In genomic region chr8:117201221-117202017, GRCm38 (mm10) we compare ENCODE assay signal across 13 mouse cellular contexts. TPM values are rescaled to one million over a fixed set of nuclear protein-coding genes. Genes with fewer than 3 reads are reported as not detected.
DNase-seq lines count a peak whose midpoint lies in the region; ATAC-seq lines count a peak whose summit lies in the region.
"Had no signal": no experiment of that assay in that cellular context is flagged by ENCODE, and none has a peak within 500 bp of the region (broad histone marks: within the 10 kb centered on the region; RNA-seq: fewer than 3 reads in every experiment).

No protein-coding gene starts in this region.

- no peak for ATAC-seq in heart, embryonic 15.5 days (replicated peaks; ENCODE audit: insufficient number of reproducible peaks, insufficient read depth, low FRiP score, low read depth)
- peak; percentile 30 for ATAC-seq in liver, embryonic 11.5 days (replicated peaks; ENCODE audit: low FRiP score)

- intact Hi-C loops in heart, postnatal 25 days (cut with DNase I): loop anchor here (10.0 kb wide), 1 partner anchor 363 kb away; no protein-coding TSS in a partner anchor

- WGBS in heart, embryonic 15.5 days: 72% methylated on average over 19 of the region's 19 CpGs
- 56% methylated on average over 19 of the region's 19 CpGs for WGBS in liver, embryonic 11.5 days

- no peaks in the 10 kb centered on the region for H3K27me3 ChIP-seq in heart, embryonic 15.5 days
- no peaks in the 10 kb centered on the region for H3K27me3 ChIP-seq in liver, embryonic 11.5 days (replicated peaks; ENCODE audit: control insufficient read depth, insufficient read depth, low read length)
- H3K27me3 ChIP-seq: CH12.LX had no signal

- 0 out of 2 replicates have a peak overlapping the region, but pooled peaks have one; percentile 82 for H3K27ac ChIP-seq in heart, embryonic 15.5 days
- H3K27ac ChIP-seq in liver, embryonic 11.5 days (ENCODE audit: low read depth, low read length): peak overlapping the region; percentile 87
- H3K27ac ChIP-seq: gastrocnemius, adult 2 months had no signal

- DNase-seq in heart, postnatal 25 days (ENCODE audit: low spot score): no peak
- DNase-seq in spleen, postnatal 10 days (ENCODE audit: low spot score in 2 of 2): peak; percentile 57 to 59
- DNase-seq in spleen, adult 12 weeks (ENCODE audit: low spot score): no peak
- no peak for DNase-seq in liver, embryonic 11.5 days (ENCODE audit: low spot score)
- no peak for DNase-seq in T-cell, adult 2 months (ENCODE audit: low spot score)
- no peak for DNase-seq in thymus, adult 18-20 months
- no peak for DNase-seq in cerebellum, postnatal 10 days
- DNase-seq: gastrocnemius, adult 2 months; layer of hippocampus, postnatal 36 days; lung, adult 18-20 months; retina, postnatal 1 day had no signal

- no peaks in the 10 kb centered on the region for H3K9me3 ChIP-seq in heart, embryonic 15.5 days (replicated peaks)
- no peaks in the 10 kb centered on the region for H3K9me3 ChIP-seq in liver, embryonic 11.5 days (ENCODE audit: control insufficient read depth, low read length)

- peaks cover 10% of the 10 kb centered on the region; the same call in 1 of the 2 replicates for H3K36me3 ChIP-seq in heart, embryonic 15.5 days
- peaks cover 9% of the 10 kb centered on the region; the same call in 1 of the 2 replicates for H3K36me3 ChIP-seq in liver, embryonic 11.5 days (ENCODE audit: control insufficient read depth, insufficient read depth, low read length)

- peaks cover 39% of the 10 kb centered on the region for H3K4me1 ChIP-seq in heart, embryonic 15.5 days (replicated peaks)
- peaks cover 46% of the 10 kb centered on the region for H3K4me1 ChIP-seq in liver, embryonic 11.5 days (replicated peaks; ENCODE audit: control insufficient read depth, insufficient read depth, low read length)

- H3K4me3 ChIP-seq in heart, embryonic 15.5 days: no peak overlapping the region
- no peak overlapping the region for H3K4me3 ChIP-seq in liver, embryonic 11.5 days (ENCODE audit: low read depth, low read length)
- H3K4me3 ChIP-seq: gastrocnemius, adult 2 months had no signal

- no peak overlapping the region for H3K9ac ChIP-seq in heart, embryonic 15.5 days
- 0 out of 2 replicates have a peak overlapping the region, but pooled peaks have one; percentile 38 for H3K9ac ChIP-seq in liver, embryonic 11.5 days (ENCODE audit: low read depth, low read length)

- H3K4me2 ChIP-seq in heart, embryonic 15.5 days: no peak overlapping the region
- H3K4me2 ChIP-seq in liver, embryonic 11.5 days: peak overlapping the region; percentile 37

RNA-seq across cellular contexts. Expression of gene Gan, which starts 43.5 kb away (rescaled TPM):
- polyA plus RNA-seq in heart, embryonic 15.5 days (2015; fragmentation: Nextera tagmentation; extraction: Ambion mirVana): 1.1 TPM in 2 replicates
- 1 to 10 TPM; 4.2 to 5.3 TPM for total RNA-seq in heart, postnatal 25 days (2021)
- 2.0 and 2.1 TPM in 2 replicates for polyA plus RNA-seq in liver, embryonic 11.5 days (2014; fragmentation: Nextera tagmentation; extraction: Ambion mirVana)

RNA-seq across cellular contexts. Expression of gene Cmip, which starts 55.4 kb away (rescaled TPM):
- 9.4 and 16.3 TPM in 2 replicates for polyA plus RNA-seq in heart, embryonic 15.5 days (2015; fragmentation: Nextera tagmentation; extraction: Ambion mirVana)
- total RNA-seq in heart, postnatal 25 days (2021): 10 to 100 TPM; 21.3 to 24.0 TPM
- polyA plus RNA-seq in liver, embryonic 11.5 days (2014; fragmentation: Nextera tagmentation; extraction: Ambion mirVana): 14.3 and 17.1 TPM in 2 replicates

Comparison
In these comparisons a context has a peak if more than half of its experiments do, and no peak if none do; other contexts are left out.
1. DNase-seq: peak in spleen, postnatal 10 days (2 of 2); none in heart, postnatal 25 days (single experiment), spleen, adult 12 weeks (single experiment), liver, embryonic 11.5 days (single experiment), T-cell, adult 2 months (single experiment), thymus, adult 18-20 months (0 of 2) and cerebellum, postnatal 10 days (0 of 2).